Mouse (Mus musculus) embryonic facial prominence, embryonic 14.5 days (tissue): ENCODE measurements around the gene Dusp8. TPM values are rescaled to one million over a fixed set of nuclear protein-coding genes. Genes with fewer than 3 reads are reported as not detected.
A peak's percentile ranks its signal among the peaks of the same experiment; 100 is the strongest.
"Not testable (repeated sequence)": the region's sequence is repeated elsewhere in the genome, so short reads cannot be mapped to it uniquely, and the experiment has no call there.

Experiments
- ATAC-seq: fragments of 200-750 bp; cut with Nextera tagmentation; 2 replicates; pipeline ENCODE4 v1.8.0; 2017; ENCODE audit warnings: low read depth, moderate number of reproducible peaks, moderate TSS enrichment
- DNase-seq: peaks from one replicate; pipeline ENCODE4 v3.0.0-alpha.2; 2015; ENCODE audit warnings: low spot score
- H3K27ac ChIP-seq: fragments of 300-500 bp; sonication (generic); replicated peaks from 2 replicates; pipeline ENCODE4 v1.5.1; 2014; ENCODE audit warnings: low read depth, mild to moderate bottlenecking, low read length, moderate library complexity
- H3K27me3 ChIP-seq: fragments of 300-500 bp; sonication (generic); replicated peaks from 2 replicates; pipeline ENCODE4 v1.6.1; 2014; ENCODE audit warnings: low read length; ENCODE audit not compliant: control insufficient read depth, insufficient read depth
- H3K36me3 ChIP-seq: fragments of 300-500 bp; sonication (generic); 2 replicates; pipeline ENCODE4 v1.6.1; 2014; ENCODE audit warnings: low read length, mixed read lengths; ENCODE audit not compliant: control insufficient read depth, insufficient read depth
- H3K4me1 ChIP-seq: fragments of 300-500 bp; sonication (generic); 2 replicates; pipeline ENCODE4 v1.6.1; 2014; ENCODE audit warnings: antibody characterized with exemption, low read length; ENCODE audit not compliant: control insufficient read depth, insufficient read depth
- H3K4me2 ChIP-seq: fragments of 300-500 bp; sonication (generic); 2 replicates; pipeline ENCODE4 v1.6.1; 2014; ENCODE audit warnings: low read depth, mild to moderate bottlenecking, low read length, moderate library complexity, mixed read lengths
- H3K4me3 ChIP-seq: fragments of 300-500 bp; sonication (generic); 2 replicates; pipeline ENCODE4 v1.5.1; 2014; ENCODE audit warnings: low read depth, mild to moderate bottlenecking, low read length
- H3K9ac ChIP-seq: fragments of 300-500 bp; sonication (generic); 2 replicates; pipeline ENCODE4 v1.6.1; 2014; ENCODE audit warnings: low read depth, mild to moderate bottlenecking, low read length, moderate library complexity, mixed read lengths
- H3K9me3 ChIP-seq: fragments of 300-500 bp; sonication (generic); 2 replicates; pipeline ENCODE4 v1.6.1; 2016; ENCODE audit warnings: low read length; ENCODE audit not compliant: control insufficient read depth
- WGBS: fragments of 180-500 bp; shearing (Covaris S2); extraction: QIAGEN DNeasy Blood & Tissue Kit; methylation state at CpG from one replicate; pipeline ENCODE4 v1.1.7; 2014; 5-methylcytosine and 5-hydroxymethylcytosine counted together
- polyA plus RNA-seq: library from polyadenylated mRNA; unstranded; fragments of >200 nt; fragmentation: Nextera tagmentation; extraction: Ambion mirVana; gene quantifications from 2 replicates; pipeline ENCODE4 v1.2.1, GENCODE M21; 2014

Dusp8 gene
- polyA plus RNA-seq: 7.1 and 11.1 TPM in 2 replicates

- peak within 1 kb of the TSS; percentile 71 for H3K4me3 ChIP-seq
- H3K36me3 ChIP-seq: no peaks in the 10 kb centered on the region
- H3K27ac ChIP-seq: peak within 1 kb of the TSS; percentile 44; the same call in 1 of the 2 replicates
These were observed at the start of gene Dusp8 for GRCm38 (mm10) chr7:142095183-142095931. TSS of gene Dusp8 (minus strand) at chr7:142095843.

GRCm38 (mm10) chr7:142144507-142144906 lies 48.9 kb upstream of the Dusp8 start, which contains the start of gene Gm45337:
TSS of gene Gm45337 (minus strand) at chr7:142144607.
- H3K9ac ChIP-seq: no peak within 1 kb of the TSS
- H3K4me2 ChIP-seq: no peak within 1 kb of the TSS
- H3K27me3 ChIP-seq: no peaks in the 10 kb centered on the region
- no peak within 1 kb of the TSS for H3K27ac ChIP-seq
- H3K36me3 ChIP-seq: no peaks in the 10 kb centered on the region
- H3K9me3 ChIP-seq: no peaks in the 10 kb centered on the region
- DNase-seq (no peak), ATAC-seq (no peak)
- H3K4me3 ChIP-seq: no peak within 1 kb of the TSS
- no peaks in the 10 kb centered on the region for H3K4me1 ChIP-seq
- 83% methylated on average over 1 of the region's 1 CpGs for WGBS

More at GRCm38 (mm10) chr7:142095183-142095931, at the start of gene Dusp8:
- ATAC-seq: peak; percentile 86
- WGBS: 1% methylated on average over 24 of the region's 63 CpGs
- H3K27me3 ChIP-seq: peaks cover 76% of the 10 kb centered on the region
- H3K4me2 ChIP-seq: peak within 1 kb of the TSS; percentile 92
- peak; percentile 88 for DNase-seq
- no peaks in the 10 kb centered on the region for H3K9me3 ChIP-seq
- peak within 1 kb of the TSS; percentile 83 for H3K9ac ChIP-seq
- H3K4me1 ChIP-seq: peaks cover 3% of the 10 kb centered on the region

GRCm38 (mm10) chr7:142143506-142144010 lies 47.9 kb upstream of the Dusp8 start:
- 22% methylated on average over 1 of the region's 1 CpGs for WGBS

GRCm38 (mm10) chr7:142140696-142141095 lies 45.1 kb upstream of the Dusp8 start:
- Histone ChIP-seq H3K9me3 (no peaks in the 10 kb centered on the region), H3K27ac (no peak overlapping the region), H3K4me1 (no peaks in the 10 kb centered on the region), H3K4me3 (no peak overlapping the region), H3K36me3 (no peaks in the 10 kb centered on the region), H3K4me2 (no peak overlapping the region), H3K9ac (no peak overlapping the region), H3K27me3 (no peaks in the 10 kb centered on the region)
- DNase-seq (no peak), ATAC-seq (no peak)
- 13% methylated on average over 1 of the region's 1 CpGs for WGBS

More at GRCm38 (mm10) chr7:142143506-142144010, 47.9 kb upstream of the Dusp8 start:
- not testable (repeated sequence) for H3K4me1 ChIP-seq, ATAC-seq, H3K27ac ChIP-seq, H3K4me3 ChIP-seq, H3K9ac ChIP-seq, H3K9me3 ChIP-seq, H3K36me3 ChIP-seq, H3K27me3 ChIP-seq, H3K4me2 ChIP-seq
- DNase-seq: peak; percentile 1

- not testable (repeated sequence) for H3K4me2 ChIP-seq, H3K9ac ChIP-seq, H3K4me3 ChIP-seq, DNase-seq, H3K27me3 ChIP-seq, H3K9me3 ChIP-seq, H3K4me1 ChIP-seq, H3K27ac ChIP-seq, ATAC-seq, H3K36me3 ChIP-seq
- WGBS: 45% methylated on average over 1 of the region's 2 CpGs
These were observed 40.3 kb upstream of the Dusp8 start, which contains the start of gene Gm39115 for GRCm38 (mm10) chr7:142135934-142136333. TSS of gene Gm39115 (minus strand) at chr7:142136034.

- no peak overlapping the region for H3K4me2 ChIP-seq
- H3K27me3 ChIP-seq: no peaks in the 10 kb centered on the region
- ATAC-seq (no peak), DNase-seq (no peak)
- no peak overlapping the region for H3K9ac ChIP-seq
- no peaks in the 10 kb centered on the region for H3K4me1 ChIP-seq
- H3K27ac ChIP-seq: no peak overlapping the region
- H3K4me3 ChIP-seq: no peak overlapping the region
- H3K9me3 ChIP-seq: no peaks in the 10 kb centered on the region
- WGBS: 47% methylated on average over 4 of the region's 4 CpGs
- no peaks in the 10 kb centered on the region for H3K36me3 ChIP-seq
These were observed 38.8 kb upstream of the Dusp8 start for GRCm38 (mm10) chr7:142134206-142134995.

- no peak overlapping the region for H3K9ac ChIP-seq
- ATAC-seq (no peak), DNase-seq (no peak)
- 60% methylated on average over 4 of the region's 4 CpGs for WGBS
- no peaks in the 10 kb centered on the region for H3K4me1 ChIP-seq
- no peak overlapping the region for H3K27ac ChIP-seq
- H3K4me3 ChIP-seq: no peak overlapping the region
- no peaks in the 10 kb centered on the region for H3K27me3 ChIP-seq
- no peak overlapping the region for H3K4me2 ChIP-seq
- H3K36me3 ChIP-seq: no peaks in the 10 kb centered on the region
- no peaks in the 10 kb centered on the region for H3K9me3 ChIP-seq
These were observed 33.2 kb upstream of the Dusp8 start for GRCm38 (mm10) chr7:142128843-142129242.

GRCm38 (mm10) chr7:142120629-142121028 lies 25.0 kb upstream of the Dusp8 start, which contains the start of gene Gm45618:
TSS of gene Gm45618 (minus strand) at chr7:142120729.
- H3K4me2 ChIP-seq, ATAC-seq, H3K36me3 ChIP-seq, DNase-seq, H3K27ac ChIP-seq, H3K9ac ChIP-seq, H3K4me3 ChIP-seq, H3K4me1 ChIP-seq, H3K27me3 ChIP-seq, H3K9me3 ChIP-seq: not testable (repeated sequence)
- 77% methylated on average over 1 of the region's 1 CpGs for WGBS
